9 mouse cellular contexts compared by ENCODE assay signal in genomic region chr12:72053303-72053702, GRCm38 (mm10). TPM values are rescaled to one million over a fixed set of nuclear protein-coding genes. Genes with fewer than 3 reads are reported as not detected.
DNase-seq lines count a peak whose midpoint lies in the region; ATAC-seq and TF ChIP-seq lines count a peak whose summit lies in the region.
"Had no signal": no experiment of that assay in that cellular context is flagged by ENCODE, and none has a peak within 500 bp of the region (broad histone marks: within the 10 kb centered on the region; RNA-seq: fewer than 3 reads in every experiment).

No protein-coding gene starts in this region.

- H3K27ac ChIP-seq in cerebellum, adult 2 months (ENCODE audit: insufficient read depth, low read length), result no peak overlapping the region
- no peak overlapping the region for H3K27ac ChIP-seq in layer of hippocampus, adult 2 months
- H3K27ac ChIP-seq in neural tube, embryonic 15.5 days (replicated peaks), result no peak overlapping the region
- H3K27ac ChIP-seq: embryonic facial prominence, embryonic 13.5 days had no signal

- no peak for TF ChIP-seq POLR2A in cerebellum, adult 2 months (IDR thresholded peaks at IDR 0.05; ENCODE audit: borderline replicate concordance, insufficient read depth, low read length)

- no peak overlapping the region for H3K4me2 ChIP-seq in neural tube, embryonic 15.5 days
- H3K4me2 ChIP-seq: embryonic facial prominence, embryonic 13.5 days had no signal

- no peak for ATAC-seq in neural tube, embryonic 15.5 days (ENCODE audit: low FRiP score)

- peak; percentile 39; the same call in 1 of the 2 replicates for TF ChIP-seq CTCF in cerebellum, adult 2 months (IDR thresholded peaks at IDR 0.05; ENCODE audit: borderline replicate concordance, insufficient read depth, low read depth, low read length)
- peak; percentile 82 for TF ChIP-seq CTCF in layer of hippocampus, adult 2 months (conservative IDR thresholded peaks at IDR 0.05)

- H3K36me3 ChIP-seq in neural tube, embryonic 15.5 days, result no peaks in the 10 kb centered on the region
- H3K36me3 ChIP-seq: embryonic facial prominence, embryonic 13.5 days had no signal

- H3K4me1 ChIP-seq in cerebellum, adult 2 months (ENCODE audit: control insufficient read depth, insufficient read depth, low read length), result no peaks in the 10 kb centered on the region
- H3K4me1 ChIP-seq in neural tube, embryonic 15.5 days, result no peaks in the 10 kb centered on the region
- H3K4me1 ChIP-seq: embryonic facial prominence, embryonic 13.5 days had no signal

- H3K27me3 ChIP-seq in cerebellum, adult 2 months (ENCODE audit: control insufficient read depth, insufficient read depth, low read length), result no peaks in the 10 kb centered on the region
- no peaks in the 10 kb centered on the region for H3K27me3 ChIP-seq in neural tube, embryonic 15.5 days (replicated peaks)
- H3K27me3 ChIP-seq: embryonic facial prominence, embryonic 13.5 days had no signal

- 30% methylated on average over 6 of the region's 6 CpGs for WGBS in cerebellum, adult 2 months
- WGBS in neural tube, embryonic 15.5 days, result 38% methylated on average over 6 of the region's 6 CpGs

- peak in 1 of 2 experiments; percentile 28 for DNase-seq in cerebellum, adult 2 months
- no peak for DNase-seq in cerebellum, adult 11 months
- DNase-seq in layer of hippocampus, adult 2 months (ENCODE audit: low spot score in 2 of 2), result peak in 1 of 2 experiments; percentile 44
- DNase-seq in layer of hippocampus, adult 8-10 months (ENCODE audit: low spot score in 2 of 2), result no peak
- peak; percentile 74 for DNase-seq in NIH3T3 (ENCODE audit: low read depth)
- DNase-seq in lung, postnatal 36 days, result peak; percentile 53
- DNase-seq in urinary bladder, postnatal 14 days (ENCODE audit: low spot score), result no peak

- H3K4me3 ChIP-seq in cerebellum, adult 2 months (replicated peaks; ENCODE audit: insufficient read depth, low read depth, low read length), result no peak overlapping the region
- no peak overlapping the region for H3K4me3 ChIP-seq in layer of hippocampus, adult 2 months
- no peak overlapping the region for H3K4me3 ChIP-seq in neural tube, embryonic 15.5 days (replicated peaks)
- H3K4me3 ChIP-seq: embryonic facial prominence, embryonic 13.5 days had no signal

- H3K9ac ChIP-seq in neural tube, embryonic 15.5 days (replicated peaks), result no peak overlapping the region
- H3K9ac ChIP-seq: embryonic facial prominence, embryonic 13.5 days had no signal

- no peaks in the 10 kb centered on the region for H3K9me3 ChIP-seq in neural tube, embryonic 15.5 days (replicated peaks)

RNA-seq across cellular contexts. Expression of gene Gpr135, which starts 17.6 kb away (rescaled TPM):
- polyA plus RNA-seq in cerebellum, adult 2 months (2012; rRNA removed), result 9.7 and 10.0 TPM in 2 replicates
- total RNA-seq in layer of hippocampus, adult 2 months (2021), result 10 to 100 TPM; 13.5 TPM
- total RNA-seq in layer of hippocampus, adult 8-10 months (2022), result 10 to 100 TPM; 11.8 to 13.3 (median 12.9) TPM
- polyA plus RNA-seq in neural tube, embryonic 15.5 days (2015; fragmentation: Nextera tagmentation; extraction: Ambion mirVana), result 6.0 and 8.1 TPM in 2 replicates

RNA-seq across cellular contexts. Expression of gene L3hypdh, which starts 31.9 kb away (rescaled TPM):
- 5.9 and 6.7 TPM in 2 replicates for polyA plus RNA-seq in cerebellum, adult 2 months (2012; rRNA removed)
- 1 to 10 TPM; 3.0 to 3.5 TPM for total RNA-seq in layer of hippocampus, adult 2 months (2021)
- 1 to 10 TPM; 1.6 to 3.7 (median 2.9) TPM for total RNA-seq in layer of hippocampus, adult 8-10 months (2022)
- polyA plus RNA-seq in neural tube, embryonic 15.5 days (2015; fragmentation: Nextera tagmentation; extraction: Ambion mirVana), result 11.7 and 14.4 TPM in 2 replicates

RNA-seq across cellular contexts. Expression of gene Jkamp, which starts 32.1 kb away (rescaled TPM):
- 93.2 and 98.3 TPM in 2 replicates for polyA plus RNA-seq in cerebellum, adult 2 months (2012; rRNA removed)
- total RNA-seq in layer of hippocampus, adult 2 months (2021), result 10 to 100 TPM; 47.8 to 52.6 TPM
- 10 to 100 TPM; 54.7 to 61.8 (median 57.0) TPM for total RNA-seq in layer of hippocampus, adult 8-10 months (2022)
- 117 and 130 TPM in 2 replicates for polyA plus RNA-seq in neural tube, embryonic 15.5 days (2015; fragmentation: Nextera tagmentation; extraction: Ambion mirVana)

Comparison
In these comparisons a context has a peak if more than half of its experiments do, and no peak if none do; other contexts are left out.
1. DNase-seq: peak in NIH3T3 (single experiment) and lung, postnatal 36 days (single experiment); none in cerebellum, adult 11 months (single experiment), layer of hippocampus, adult 8-10 months (0 of 2) and urinary bladder, postnatal 14 days (single experiment).